Mouse (Mus musculus) c-Kit-positive CD71-negative TER-119-negative erythroid progenitor cells, embryonic 14.5 days (primary cell): ENCODE data around the gene 2210418O10Rik.
"Not testable (repeated sequence)": the region's sequence is repeated elsewhere in the genome, so short reads cannot be mapped to it uniquely, and the experiment has no call there.

Experiments used
- DNase-seq: peaks from one replicate; pipeline ENCODE4 v3.0.0-alpha.2; 2013; ENCODE audit warnings: low read depth

The 2210418O10Rik gene

DNA sequence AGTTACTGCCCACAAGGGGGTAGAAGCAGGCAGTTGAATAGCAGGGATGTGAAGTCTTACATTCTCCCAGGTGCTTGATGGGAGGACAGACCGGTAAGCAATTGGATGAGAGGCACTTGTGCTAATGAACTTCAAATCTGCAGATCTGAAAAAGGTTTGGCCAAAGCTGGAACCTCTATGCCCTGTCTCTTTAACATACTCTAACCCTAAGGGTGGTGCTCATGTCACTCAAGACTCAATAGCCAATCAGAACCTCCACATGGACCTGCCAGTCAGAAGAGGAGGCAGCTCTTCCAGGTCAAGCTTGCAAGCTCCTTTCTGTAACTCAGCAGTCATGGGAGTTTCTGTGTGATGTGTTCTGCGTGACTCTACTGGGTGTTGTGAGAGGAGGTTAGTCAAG, at the start of gene 2210418O10Rik:
2210418O10Rik (plus strand) TSS at position 301 of the 400 bp plus-strand sequence.
- DNase-seq: not testable (repeated sequence)

GRCm38 (mm10) chr2:176248519-176248918, 22.1 kb downstream of the 2210418O10Rik start:
- not testable (repeated sequence) for DNase-seq
